Mouse (Mus musculus) ES-E14 (cell line): Measurements from ENCODE around the gene Neb.

Experiments used
- HCFC1 ChIP-seq: IDR thresholded peaks from 2 replicates; pipeline ENCODE4 v1.6.1; 2012; ENCODE audit warnings: low read length, inconsistent platforms, borderline replicate concordance; ENCODE audit not compliant: insufficient read depth
- ZC3H11A ChIP-seq: IDR thresholded peaks from 2 replicates; pipeline ENCODE4 v1.6.1; 2012; ENCODE audit warnings: low read depth, mild to moderate bottlenecking, inconsistent platforms, low read length, borderline replicate concordance
- ZNF384 ChIP-seq: IDR thresholded peaks from 2 replicates; pipeline ENCODE4 v1.6.1; 2012; ENCODE audit warnings: low read depth, low read length, inconsistent platforms

GRCm38 (mm10) chr2:52287436-52287835 lies 90.8 kb downstream of the Neb start:
- no peak for TF ChIP-seq ZC3H11A
- TF ChIP-seq HCFC1: no peak
- no peak for TF ChIP-seq ZNF384
